Mouse (Mus musculus) urinary bladder, postnatal 4 days (tissue): ENCODE data around the gene Ttll2.
"Not testable (repeated sequence)": the region's sequence is repeated elsewhere in the genome, so short reads cannot be mapped to it uniquely, and the experiment has no call there.

Experiments
- DNase-seq, 2 experiments: peaks; one replicate each; pipeline ENCODE4 v3.0.0; 2021 to 2022; ENCODE audit warnings: low spot score in 2 of 2

Ttll2 gene

GRCm38 (mm10) chr17:7365615-7366014, 13.1 kb upstream of the Ttll2 start:
- DNase-seq = not testable (repeated sequence)

- DNase-seq = not testable (repeated sequence)
These were observed 8.4 kb upstream of the Ttll2 start for GRCm38 (mm10) chr17:7360749-7361465.

GRCm38 (mm10) chr17:7359806-7360205, 7.3 kb upstream of the Ttll2 start:
- not testable (repeated sequence) for DNase-seq

- DNase-seq = not testable (repeated sequence)
These were observed 3.7 kb downstream of the Ttll2 start for GRCm38 (mm10) chr17:7348765-7349164.

GRCm38 (mm10) chr17:7337381-7337780, 15.1 kb downstream of the Ttll2 start:
- DNase-seq = not testable (repeated sequence)

- not testable (repeated sequence) for DNase-seq
These were observed 19.8 kb downstream of the Ttll2 start for GRCm38 (mm10) chr17:7332745-7333144.

GRCm38 (mm10) chr17:7326415-7326814, 26.1 kb downstream of the Ttll2 start:
- DNase-seq = not testable (repeated sequence)

GRCm38 (mm10) chr17:7324346-7324745, 28.1 kb downstream of the Ttll2 start, which contains the start of gene Tcp10a:
Gene Tcp10a (plus strand): TSS chr17:7324646.
- DNase-seq = not testable (repeated sequence)

- DNase-seq = not testable (repeated sequence)
These were observed 32.7 kb downstream of the Ttll2 start for GRCm38 (mm10) chr17:7319789-7320188.

GRCm38 (mm10) chr17:7315693-7316382, 36.7 kb downstream of the Ttll2 start:
- DNase-seq = not testable (repeated sequence)

- DNase-seq = not testable (repeated sequence)
These were observed 46.0 kb downstream of the Ttll2 start for GRCm38 (mm10) chr17:7306278-7307196.
